Mouse (Mus musculus) Muller cell, postnatal 12 days (primary cell): ENCODE measurements around the gene Pld5.

Experiments used
- DNase-seq: peaks from one replicate; pipeline ENCODE4 v3.0.0-alpha.2; 2015; ENCODE audit errors: inconsistent ontology term

The Pld5 gene

GRCm38 (mm10) chr1:176167784-176168183, 107.3 kb downstream of the Pld5 start:
- DNase-seq: no peak

- no peak for DNase-seq
Observed at GRCm38 (mm10) chr1:176167114-176167513, 108.0 kb downstream of the Pld5 start.

GRCm38 (mm10) chr1:176145306-176145705, 129.8 kb downstream of the Pld5 start:
- DNase-seq: no peak

- no peak for DNase-seq
Observed at GRCm38 (mm10) chr1:176134379-176134778, 140.7 kb downstream of the Pld5 start.

- DNase-seq: no peak
Observed at GRCm38 (mm10) chr1:176125771-176126170, 149.3 kb downstream of the Pld5 start.

GRCm38 (mm10) chr1:176124441-176124840, 150.7 kb downstream of the Pld5 start:
- no peak for DNase-seq

GRCm38 (mm10) chr1:176123781-176124180, 151.3 kb downstream of the Pld5 start:
- DNase-seq: no peak

- DNase-seq: no peak
Observed at GRCm38 (mm10) chr1:176115604-176116003, 159.5 kb downstream of the Pld5 start.

- DNase-seq: peak; percentile 81
Observed at GRCm38 (mm10) chr1:176098685-176099320, 176.3 kb downstream of the Pld5 start.

- no peak for DNase-seq
Observed at GRCm38 (mm10) chr1:176092119-176092518, 183.0 kb downstream of the Pld5 start.

GRCm38 (mm10) chr1:176089382-176089781, 185.7 kb downstream of the Pld5 start:
- DNase-seq: no peak

- DNase-seq: peak; percentile 65
Observed at GRCm38 (mm10) chr1:176085952-176086648, 189.0 kb downstream of the Pld5 start.

- DNase-seq: no peak
Observed at GRCm38 (mm10) chr1:176082306-176082705, 192.8 kb downstream of the Pld5 start.

- no peak for DNase-seq
Observed at GRCm38 (mm10) chr1:176080969-176081368, 194.1 kb downstream of the Pld5 start.

- DNase-seq: no peak
Observed at GRCm38 (mm10) chr1:176078410-176078809, 196.7 kb downstream of the Pld5 start.

- no peak for DNase-seq
Observed at GRCm38 (mm10) chr1:176076799-176077198, 198.3 kb downstream of the Pld5 start.

- DNase-seq: no peak
Observed at GRCm38 (mm10) chr1:176075810-176076209, 199.3 kb downstream of the Pld5 start.

- DNase-seq: no peak
Observed at GRCm38 (mm10) chr1:176075409-176075808, 199.7 kb downstream of the Pld5 start.

GRCm38 (mm10) chr1:176074526-176074925, 200.6 kb downstream of the Pld5 start:
- DNase-seq: no peak

- no peak for DNase-seq
Observed at GRCm38 (mm10) chr1:176065281-176065680, 209.8 kb downstream of the Pld5 start.

GRCm38 (mm10) chr1:176064471-176064870, 210.6 kb downstream of the Pld5 start:
- DNase-seq: peak; percentile 29

GRCm38 (mm10) chr1:176053653-176054052, 221.5 kb downstream of the Pld5 start:
- peak; percentile 47 for DNase-seq

GRCm38 (mm10) chr1:176046995-176047394, 228.1 kb downstream of the Pld5 start:
- no peak for DNase-seq
